Mouse (Mus musculus): ENCODE measurements around the gene Dnajb11. TPM values are rescaled to one million over a fixed set of nuclear protein-coding genes. Genes with fewer than 3 reads are reported as not detected.

The Dnajb11 gene
- polyA plus RNA-seq, 1 experiment from 2014 or later, result 82.1 TPM

- no peak overlapping the region for H3K4me2 ChIP-seq
- H3K9ac ChIP-seq, result no peak overlapping the region
- H3K4me3 ChIP-seq, result no peak overlapping the region
- H3K4me1 ChIP-seq, result peaks cover 6% of the 10 kb centered on the region
- no peaks in the 10 kb centered on the region for H3K27me3 ChIP-seq
- no peak overlapping the region for H3K27ac ChIP-seq
- 88% methylated on average over 4 of the region's 4 CpGs for WGBS
- H3K9me3 ChIP-seq (replicated peaks), result no peaks in the 10 kb centered on the region
- no peak for ATAC-seq
- H3K36me3 ChIP-seq (ENCODE audit: poor library complexity, severe bottlenecking), result no peaks in the 10 kb centered on the region
These were observed 4.9 kb upstream of the Dnajb11 start for GRCm38 (mm10) chr16:22852709-22853108.

- H3K27ac ChIP-seq, result peak overlapping the region; percentile 63; the same call in 1 of the 2 replicates
- WGBS, result 15% methylated on average over 9 of the region's 9 CpGs
These were observed 872 bp upstream of the Dnajb11 start for GRCm38 (mm10) chr16:22856773-22857172.

DNA sequence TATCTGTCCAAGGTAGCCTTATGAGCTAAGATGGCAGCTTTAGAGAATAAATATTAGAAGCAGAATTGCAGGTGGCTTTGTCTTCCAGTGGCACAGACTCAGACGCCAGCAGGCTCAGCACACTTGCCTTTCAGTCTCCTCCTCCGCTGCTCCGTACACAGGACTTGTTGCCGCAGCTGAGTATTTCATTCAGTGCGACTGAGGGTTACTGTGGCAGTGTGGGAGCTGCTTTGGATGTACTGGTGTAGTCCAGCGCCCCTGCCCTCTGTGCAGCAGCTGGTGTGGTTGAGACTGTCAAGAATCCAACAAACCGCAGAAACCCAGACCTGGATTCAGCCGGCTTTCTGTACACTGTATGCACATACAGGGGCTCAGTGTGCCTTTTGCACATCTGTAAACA lies 14.8 kb downstream of the Dnajb11 start:
- Histone ChIP-seq H3K36me3 (ENCODE audit: poor library complexity, severe bottlenecking) (peaks cover 65% of the 10 kb centered on the region), H3K27me3 (no peaks in the 10 kb centered on the region), H3K4me2 (no peak overlapping the region), H3K27ac (no peak overlapping the region), H3K4me3 (no peak overlapping the region), H3K9ac (no peak overlapping the region), H3K9me3 (replicated peaks) (no peaks in the 10 kb centered on the region), H3K4me1 (no peaks in the 10 kb centered on the region)
- 96% methylated on average over 8 of the region's 8 CpGs for WGBS
- no peak for ATAC-seq

More at GRCm38 (mm10) chr16:22856773-22857172, 872 bp upstream of the Dnajb11 start:
- H3K4me1 ChIP-seq, result peaks cover 14% of the 10 kb centered on the region
- H3K9ac ChIP-seq, result peak overlapping the region; percentile 65
- peaks cover 5% of the 10 kb centered on the region; the same call in 1 of the 2 replicates for H3K36me3 ChIP-seq (ENCODE audit: poor library complexity, severe bottlenecking)
- peak overlapping the region; percentile 78 for H3K4me2 ChIP-seq
- H3K4me3 ChIP-seq, result peak overlapping the region; percentile 82
- no peak for ATAC-seq
- H3K27me3 ChIP-seq, result no peaks in the 10 kb centered on the region
- no peaks in the 10 kb centered on the region for H3K9me3 ChIP-seq (replicated peaks)

DNA sequence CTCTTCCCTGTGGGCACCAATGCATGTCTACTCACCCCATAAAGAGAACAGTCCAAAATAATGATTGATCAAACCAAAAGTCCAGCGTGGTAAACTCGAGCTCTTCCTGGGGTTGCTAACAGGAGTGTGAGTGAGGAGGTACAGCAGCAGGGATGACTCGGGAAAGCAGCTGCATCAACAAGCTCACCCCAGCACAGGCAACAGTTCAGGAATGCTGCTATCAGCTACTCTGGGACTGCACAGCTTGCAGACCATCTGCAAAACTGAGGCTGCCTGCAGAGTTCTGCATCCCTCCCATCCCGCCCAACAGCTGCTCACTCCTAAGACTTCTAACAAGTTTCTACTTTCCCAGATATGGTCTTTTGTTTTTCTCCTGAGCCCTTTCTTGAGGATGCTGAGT lies 15.7 kb downstream of the Dnajb11 start:
- H3K4me1 ChIP-seq, result no peaks in the 10 kb centered on the region
- WGBS, result 80% methylated on average over 4 of the region's 4 CpGs
- no peak for ATAC-seq
- H3K4me3 ChIP-seq, result no peak overlapping the region
- H3K27ac ChIP-seq, result no peak overlapping the region
- no peak overlapping the region for H3K4me2 ChIP-seq
- H3K9ac ChIP-seq, result no peak overlapping the region
- H3K27me3 ChIP-seq, result no peaks in the 10 kb centered on the region
- no peaks in the 10 kb centered on the region for H3K9me3 ChIP-seq (replicated peaks)
- H3K36me3 ChIP-seq (ENCODE audit: poor library complexity, severe bottlenecking), result peaks cover 56% of the 10 kb centered on the region

DNA sequence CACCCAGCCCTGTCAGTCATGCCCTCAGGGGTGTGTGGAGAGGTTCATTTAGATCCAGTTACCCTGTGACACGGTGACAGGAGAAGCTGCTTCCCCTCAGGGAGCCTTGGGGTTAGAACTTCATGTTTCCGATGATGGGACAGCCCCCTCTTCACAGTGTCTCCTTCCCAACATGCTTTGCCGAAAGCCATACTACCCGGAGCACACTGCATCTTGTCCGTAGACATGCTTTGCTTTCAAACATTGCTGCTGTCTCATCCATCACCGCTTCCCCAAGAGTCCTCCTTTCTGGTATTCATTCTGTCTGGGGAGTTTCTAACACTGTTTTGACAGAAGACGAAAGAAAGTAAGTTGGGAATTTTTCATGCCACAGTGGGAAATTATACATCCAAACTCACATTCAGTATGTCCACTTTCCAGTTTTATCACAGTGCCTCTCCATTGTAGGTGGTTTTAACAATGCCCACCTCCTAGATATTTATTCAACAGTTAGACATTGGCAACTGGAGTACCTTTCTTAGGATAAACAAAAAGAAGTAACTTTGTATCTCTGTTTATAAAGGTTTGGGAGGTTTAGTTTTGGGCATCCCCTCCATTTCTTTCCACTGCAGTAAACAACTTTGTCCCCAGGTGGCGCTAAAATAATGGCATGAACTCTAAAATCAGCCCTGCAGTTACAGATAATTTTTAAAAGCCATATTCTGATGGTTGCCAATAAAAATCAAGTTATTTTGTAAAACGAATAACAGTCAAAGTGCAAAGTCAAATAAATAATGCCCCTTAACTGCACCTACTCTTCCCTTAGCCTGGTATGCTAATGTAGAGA lies 18.8 kb downstream of the Dnajb11 start:
- Histone ChIP-seq H3K4me3 (no peak overlapping the region), H3K36me3 (ENCODE audit: poor library complexity, severe bottlenecking) (peaks cover 26% of the 10 kb centered on the region), H3K4me1 (no peaks in the 10 kb centered on the region), H3K4me2 (no peak overlapping the region), H3K27ac (no peak overlapping the region), H3K9ac (0 out of 2 replicates have a peak overlapping the region, but pooled peaks have one; percentile 23), H3K9me3 (replicated peaks) (no peaks in the 10 kb centered on the region), H3K27me3 (no peaks in the 10 kb centered on the region)
- no peak for ATAC-seq
- 58% methylated on average over 9 of the region's 9 CpGs for WGBS

DNA sequence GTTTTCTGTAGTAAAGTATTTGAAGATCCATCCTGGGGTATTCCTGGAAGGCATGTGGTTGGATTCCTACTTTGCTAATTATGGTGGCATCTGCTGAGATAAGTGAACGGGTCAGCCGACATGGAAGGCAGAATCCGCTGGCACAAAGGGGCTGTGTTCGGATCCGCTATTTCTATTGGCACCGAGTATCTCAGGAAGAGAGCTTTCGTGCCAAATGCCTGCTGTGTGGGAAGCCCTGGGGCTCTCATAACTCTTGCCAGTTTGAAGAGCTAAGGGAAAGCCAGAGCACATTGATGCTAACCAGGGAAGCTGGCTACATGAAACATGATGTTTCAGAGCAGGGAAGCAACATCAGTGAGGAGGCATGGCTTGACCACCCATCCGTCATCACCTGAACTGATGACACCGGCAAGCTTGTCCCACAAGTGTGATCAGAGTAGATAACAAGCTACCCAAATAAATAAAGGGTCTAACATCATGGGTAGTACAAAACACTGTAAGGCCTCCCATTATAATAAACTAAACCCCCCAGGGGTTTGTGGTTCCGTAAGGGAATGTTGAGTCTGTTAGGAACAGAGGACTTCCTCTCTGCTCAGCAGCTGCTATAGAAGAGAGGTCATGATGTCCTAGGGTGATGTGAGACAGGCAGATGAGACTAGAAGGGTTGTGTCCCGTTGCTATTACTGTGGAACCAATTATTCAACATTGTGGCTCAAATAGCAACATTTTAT lies 20.2 kb downstream of the Dnajb11 start:
- Histone ChIP-seq H3K4me3 (no peak overlapping the region), H3K27me3 (peaks cover 5% of the 10 kb centered on the region; the same call in 1 of the 2 replicates), H3K4me2 (no peak overlapping the region), H3K36me3 (ENCODE audit: poor library complexity, severe bottlenecking) (peaks cover 12% of the 10 kb centered on the region), H3K9ac (no peak overlapping the region), H3K27ac (no peak overlapping the region), H3K4me1 (no peaks in the 10 kb centered on the region), H3K9me3 (replicated peaks) (no peaks in the 10 kb centered on the region)
- WGBS, result 77% methylated on average over 11 of the region's 11 CpGs
- ATAC-seq, result no peak

DNA sequence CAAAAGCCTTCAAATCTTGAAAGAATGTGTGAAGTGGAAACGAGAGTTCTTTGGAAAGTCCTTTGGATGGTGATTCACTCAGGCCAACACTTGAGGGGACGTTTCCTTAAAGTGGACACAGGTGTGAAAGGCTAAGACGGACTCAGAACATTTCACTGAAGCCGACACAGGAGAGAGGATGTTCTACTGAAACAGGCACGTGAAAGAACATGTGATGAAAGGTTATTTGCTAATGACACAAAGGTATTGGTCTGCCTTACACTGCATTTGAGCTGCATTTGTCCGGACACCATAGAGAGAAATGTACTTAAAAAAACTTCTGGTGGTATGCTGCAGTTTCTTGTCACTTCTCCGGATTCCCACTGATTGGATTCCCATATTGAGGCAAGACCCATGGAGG lies 21.1 kb downstream of the Dnajb11 start:
- 71% methylated on average over 7 of the region's 7 CpGs for WGBS

DNA sequence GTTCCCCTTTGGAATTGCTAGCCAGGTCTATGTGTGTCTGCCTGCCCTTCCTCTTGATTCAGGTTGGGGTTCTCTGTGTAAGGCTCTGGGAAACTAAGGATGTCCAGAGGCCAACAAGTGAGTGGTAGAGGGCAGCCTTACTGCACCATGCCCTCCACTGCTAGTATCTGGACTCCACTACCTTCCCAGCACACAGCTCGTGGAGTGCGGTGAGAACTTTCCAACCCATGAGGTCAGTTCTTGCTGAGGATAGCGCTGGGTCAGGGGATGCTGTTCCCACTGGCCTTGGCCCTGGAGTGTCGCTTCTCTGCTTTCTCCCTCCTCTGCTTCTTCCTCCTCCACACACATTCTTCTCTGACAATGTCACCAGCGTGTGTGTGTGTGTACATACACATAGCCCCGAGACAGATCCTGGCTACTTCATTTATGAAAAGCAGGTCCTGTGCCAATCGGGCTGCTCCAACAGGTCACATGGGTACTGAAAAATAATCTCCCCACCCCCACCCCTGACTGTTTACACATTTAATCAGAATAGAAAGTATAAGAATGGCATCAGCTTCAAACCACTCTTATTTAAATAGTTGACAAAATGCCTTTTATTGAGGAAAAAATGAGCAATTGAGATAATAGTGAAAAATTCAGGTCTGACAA lies 22.4 kb downstream of the Dnajb11 start:
- Histone ChIP-seq H3K27ac (no peak overlapping the region), H3K36me3 (ENCODE audit: poor library complexity, severe bottlenecking) (no peaks in the 10 kb centered on the region), H3K27me3 (peaks cover 5% of the 10 kb centered on the region; the same call in 1 of the 2 replicates), H3K9me3 (replicated peaks) (no peaks in the 10 kb centered on the region), H3K9ac (no peak overlapping the region), H3K4me2 (no peak overlapping the region), H3K4me1 (no peaks in the 10 kb centered on the region), H3K4me3 (no peak overlapping the region)
- 56% methylated on average over 7 of the region's 7 CpGs for WGBS
- no peak for ATAC-seq

More for the DNA sequence above, 21.1 kb downstream of the Dnajb11 start:
- Histone ChIP-seq H3K27ac (no peak overlapping the region), H3K27me3 (peaks cover 5% of the 10 kb centered on the region; the same call in 1 of the 2 replicates), H3K4me1 (no peaks in the 10 kb centered on the region), H3K4me2 (no peak overlapping the region), H3K36me3 (ENCODE audit: poor library complexity, severe bottlenecking) (peaks cover 3% of the 10 kb centered on the region), H3K9me3 (replicated peaks) (no peaks in the 10 kb centered on the region), H3K9ac (no peak overlapping the region), H3K4me3 (no peak overlapping the region)
- ATAC-seq, result no peak

DNA sequence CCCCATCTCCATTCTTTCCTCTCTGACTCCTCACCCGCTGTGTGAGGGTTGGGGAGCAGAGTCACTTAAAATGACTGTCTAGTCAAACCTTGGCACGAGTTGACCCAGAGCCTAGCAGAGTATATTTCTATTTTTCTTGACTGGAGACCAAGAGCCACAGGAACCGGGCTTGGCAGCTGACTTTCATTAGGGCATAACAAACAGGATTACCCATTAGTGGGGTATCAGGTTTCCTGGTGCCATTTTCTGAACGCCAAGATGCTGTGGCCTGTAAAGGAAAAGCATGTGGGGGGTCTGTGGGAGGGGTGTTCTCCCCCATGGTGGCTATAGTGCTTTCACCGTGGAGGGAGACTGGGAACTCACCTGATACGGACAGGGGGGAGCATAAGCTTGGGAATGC lies 23.3 kb downstream of the Dnajb11 start:
- Histone ChIP-seq H3K4me2 (no peak overlapping the region), H3K27me3 (peaks cover 5% of the 10 kb centered on the region; the same call in 1 of the 2 replicates), H3K36me3 (ENCODE audit: poor library complexity, severe bottlenecking) (no peaks in the 10 kb centered on the region), H3K9ac (no peak overlapping the region), H3K4me1 (no peaks in the 10 kb centered on the region), H3K4me3 (no peak overlapping the region), H3K9me3 (replicated peaks) (no peaks in the 10 kb centered on the region), H3K27ac (no peak overlapping the region)
- no peak for ATAC-seq
- WGBS, result under 1% methylated on average over 6 of the region's 6 CpGs

GRCm38 (mm10) chr16:22881487-22881886 lies 23.8 kb downstream of the Dnajb11 start:
- H3K4me3 ChIP-seq, result no peak overlapping the region
- ATAC-seq, result no peak
- no peak overlapping the region for H3K4me2 ChIP-seq
- WGBS, result 76% methylated on average over 4 of the region's 4 CpGs
- no peak overlapping the region for H3K27ac ChIP-seq
- H3K9me3 ChIP-seq (replicated peaks), result no peaks in the 10 kb centered on the region
- peaks cover 5% of the 10 kb centered on the region; the same call in 1 of the 2 replicates for H3K27me3 ChIP-seq
- H3K4me1 ChIP-seq, result no peaks in the 10 kb centered on the region
- H3K9ac ChIP-seq, result no peak overlapping the region
- no peaks in the 10 kb centered on the region for H3K36me3 ChIP-seq (ENCODE audit: poor library complexity, severe bottlenecking)

DNA sequence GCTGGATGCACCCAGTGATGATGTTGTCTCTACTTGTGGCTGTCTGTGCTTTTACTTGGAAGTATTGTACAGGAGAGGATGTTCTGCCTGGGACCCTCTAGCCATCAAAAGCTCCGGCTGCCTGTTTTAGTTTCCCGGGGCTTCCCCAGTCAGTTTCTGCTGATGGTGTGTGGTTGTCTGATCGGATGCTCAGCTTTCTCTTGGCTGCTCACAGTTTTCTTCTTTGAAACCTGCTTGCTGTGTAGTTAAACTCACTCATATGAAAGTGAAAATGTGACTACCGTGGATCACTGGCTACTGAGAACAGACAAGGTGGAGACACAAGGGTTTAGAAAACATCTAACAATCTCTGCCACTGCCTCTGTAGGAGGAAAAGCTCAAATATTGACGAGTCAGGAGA lies 25.8 kb downstream of the Dnajb11 start:
- Histone ChIP-seq H3K9me3 (replicated peaks) (no peaks in the 10 kb centered on the region), H3K36me3 (ENCODE audit: poor library complexity, severe bottlenecking) (no peaks in the 10 kb centered on the region), H3K27ac (no peak overlapping the region), H3K4me2 (no peak overlapping the region), H3K4me3 (no peak overlapping the region), H3K9ac (no peak overlapping the region), H3K4me1 (no peaks in the 10 kb centered on the region), H3K27me3 (peaks cover 5% of the 10 kb centered on the region; the same call in 1 of the 2 replicates)
- ATAC-seq, result no peak
- WGBS, result 81% methylated on average over 5 of the region's 5 CpGs

DNA sequence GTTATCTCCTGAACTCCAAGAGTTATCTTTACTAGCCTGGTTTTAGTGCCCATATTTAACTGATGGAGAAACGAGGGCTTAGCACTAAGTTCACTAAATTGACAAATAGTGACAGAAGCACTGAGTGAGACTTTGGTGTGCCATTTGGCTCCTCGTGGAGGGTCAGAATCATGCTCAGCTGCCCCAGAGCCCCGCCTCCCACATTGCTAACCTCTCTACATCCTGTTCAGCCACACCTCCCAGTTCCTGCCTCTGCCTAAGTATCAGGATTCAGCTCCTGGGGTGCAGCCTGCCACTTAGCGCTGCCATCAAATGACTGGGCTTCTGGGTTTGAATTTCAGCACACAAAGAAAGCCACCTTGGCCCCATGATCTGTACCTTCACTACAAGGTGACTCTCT lies 27.7 kb downstream of the Dnajb11 start:
- ATAC-seq, result no peak
- Histone ChIP-seq H3K36me3 (ENCODE audit: poor library complexity, severe bottlenecking) (no peaks in the 10 kb centered on the region), H3K4me3 (no peak overlapping the region), H3K9ac (no peak overlapping the region), H3K4me2 (no peak overlapping the region), H3K27ac (no peak overlapping the region), H3K4me1 (no peaks in the 10 kb centered on the region), H3K9me3 (replicated peaks) (no peaks in the 10 kb centered on the region), H3K27me3 (peaks cover 5% of the 10 kb centered on the region; the same call in 1 of the 2 replicates)
- 54% methylated on average over 4 of the region's 4 CpGs for WGBS
